Mouse (Mus musculus): ENCODE results near the gene Rwdd2b. TPM values are rescaled to one million over a fixed set of nuclear protein-coding genes. Genes with fewer than 3 reads are reported as not detected.

Rwdd2b gene
- total RNA-seq, 4 experiments from 2014 or later, result 9.2 to 9.6 (median 9.5) TPM

DNA sequence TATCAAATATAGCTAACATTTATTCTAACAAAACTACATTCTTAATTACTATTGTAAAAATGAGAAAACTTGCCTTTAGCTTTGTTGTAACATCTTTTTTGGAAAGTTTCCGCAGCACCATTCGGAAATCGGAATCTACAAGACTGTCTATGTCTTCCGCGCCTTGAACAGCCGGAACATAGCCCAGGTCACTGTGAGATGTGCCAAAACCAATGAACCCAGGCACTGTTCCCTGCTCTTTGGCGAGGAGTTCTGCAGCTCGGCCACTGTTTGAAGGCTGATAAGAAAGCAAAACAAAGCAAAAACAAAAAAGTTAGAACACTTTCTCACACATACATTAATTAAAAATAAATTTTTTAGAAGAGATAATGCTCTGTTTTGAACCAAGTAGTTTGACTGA lies 12.9 kb downstream of the Rwdd2b start:
- no peak for DNase-seq (ENCODE audit: low spot score in 2 of 2)

DNA sequence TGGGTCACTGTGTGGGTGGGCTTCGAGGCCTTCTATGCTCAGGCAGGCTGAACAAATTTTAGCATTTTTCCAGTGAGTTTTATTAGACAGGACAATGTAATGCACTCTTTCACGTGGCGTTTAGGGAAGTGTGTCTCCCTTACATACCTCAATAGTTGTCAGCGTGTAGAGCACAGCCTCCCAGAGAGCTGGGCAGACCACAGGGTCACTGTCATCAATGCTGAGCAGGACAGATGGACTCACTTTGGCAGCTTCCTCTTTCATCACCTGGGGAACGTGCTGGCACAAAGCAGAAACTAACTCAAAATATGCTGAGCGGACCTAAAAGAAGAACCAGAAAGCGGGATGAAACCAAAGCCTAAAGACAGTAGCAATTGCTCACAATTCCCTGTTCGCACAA lies 19.7 kb downstream of the Rwdd2b start:
- DNase-seq (ENCODE audit: low spot score in 2 of 2), result no peak

DNA sequence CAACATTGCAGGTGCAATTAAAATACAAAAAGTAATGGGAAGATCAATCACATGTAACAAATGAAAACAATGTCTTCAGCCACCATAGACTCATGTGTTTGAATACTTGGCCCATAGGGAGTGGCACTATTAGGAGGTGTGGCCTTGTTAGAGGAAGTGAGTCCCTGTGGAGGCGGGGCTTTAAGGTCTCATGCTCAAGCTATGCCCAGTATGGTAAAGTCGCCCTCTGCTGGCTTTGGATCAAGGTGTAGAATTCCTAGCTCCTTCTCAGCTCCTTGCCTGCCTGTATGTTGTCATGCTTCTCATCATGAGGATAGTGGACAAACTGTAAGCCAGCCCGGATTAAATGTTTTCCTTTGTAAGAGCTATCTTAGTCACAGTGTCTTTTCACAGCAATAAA lies 35.4 kb downstream of the Rwdd2b start:
- DNase-seq (ENCODE audit: low spot score in 2 of 2), result no peak

DNA sequence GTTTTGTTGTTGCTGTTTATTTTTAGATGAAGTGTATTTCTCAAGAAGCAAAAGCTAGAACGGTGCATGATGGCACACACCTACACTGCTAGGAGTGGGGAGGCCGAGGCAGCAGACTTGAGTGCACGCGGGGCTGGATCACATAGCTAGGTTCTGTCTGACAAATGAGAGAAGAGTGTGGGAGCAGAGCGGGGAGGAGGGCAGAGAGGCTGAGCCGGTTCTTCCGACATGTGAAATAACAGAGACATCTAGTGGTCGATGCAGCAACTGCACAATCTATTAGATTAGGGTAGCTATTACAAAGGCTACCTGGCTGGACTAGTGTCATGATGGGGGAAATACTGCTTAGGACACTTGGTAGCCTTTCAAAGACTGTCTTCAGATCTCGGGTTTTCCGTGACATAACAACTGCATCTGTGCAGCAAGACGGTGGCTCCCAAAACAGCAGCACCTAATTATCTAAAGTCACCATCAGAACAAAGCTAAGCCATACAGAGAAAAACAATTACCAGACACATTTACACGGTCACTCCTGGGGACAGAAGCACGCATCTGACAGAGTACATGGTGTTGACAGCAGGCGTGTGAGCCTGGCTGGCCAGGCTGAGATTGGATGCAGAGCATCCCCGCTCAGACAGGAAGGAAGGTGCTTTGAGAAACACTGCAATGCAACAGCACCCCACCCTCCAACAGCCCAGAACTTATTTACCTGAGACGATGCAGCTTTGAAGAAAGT lies 46.4 kb downstream of the Rwdd2b start:
- DNase-seq (ENCODE audit: low spot score in 2 of 2), result peak in 1 of 2 experiments; percentile 60

DNA sequence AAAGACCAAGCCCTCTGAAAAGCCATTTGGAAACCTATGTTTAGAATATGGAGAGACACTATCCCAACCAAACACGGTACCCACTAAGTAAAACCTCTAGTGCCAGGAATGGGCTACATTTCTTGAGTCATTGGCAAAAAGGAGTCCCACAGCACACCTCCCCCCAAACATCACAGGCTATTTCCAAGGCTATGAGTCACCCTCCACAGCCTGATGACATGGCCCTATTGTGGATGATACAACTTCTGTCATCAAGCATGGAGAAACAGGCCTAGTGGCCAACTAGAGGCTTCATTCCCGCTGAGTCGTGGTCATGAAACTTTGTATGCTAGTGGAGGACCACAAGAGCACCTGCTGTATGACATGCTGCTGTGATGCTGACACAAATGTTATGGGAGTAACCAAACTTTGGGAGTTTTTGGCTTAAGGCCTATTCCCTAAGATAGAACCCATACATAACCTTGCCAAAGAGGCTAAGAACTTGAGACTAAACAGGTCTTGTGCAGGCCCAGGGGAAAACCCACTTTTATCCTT lies 52.9 kb downstream of the Rwdd2b start:
- no peak for DNase-seq (ENCODE audit: low spot score in 2 of 2)

DNA sequence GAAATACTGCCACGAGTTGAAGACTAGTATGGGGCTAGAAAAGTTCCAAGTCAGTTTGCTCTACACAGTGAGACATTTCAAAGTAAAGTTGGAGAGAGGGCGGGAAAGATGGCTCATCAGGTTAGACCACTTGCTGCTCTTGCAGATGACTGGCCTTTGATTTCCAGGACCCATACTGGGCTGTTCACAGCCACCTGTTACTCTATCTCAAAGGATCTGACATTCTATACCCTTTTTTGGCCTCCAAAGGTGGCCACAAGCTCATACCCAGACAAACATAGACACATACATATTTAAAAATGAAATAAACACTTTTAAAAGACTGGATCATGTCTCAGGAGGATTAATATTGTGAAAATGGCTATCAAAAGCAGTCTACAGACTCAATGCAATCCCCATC lies 56.0 kb downstream of the Rwdd2b start:
- no peak for DNase-seq (ENCODE audit: low spot score in 2 of 2)

Other genes starting within 250 kb of the Rwdd2b start
- gene N6amt1, start 86.4 kb downstream of the Rwdd2b start, total RNA-seq (2022), result 10 to 100 TPM; 16.4 to 17.3 (median 16.9) TPM
- gene Ltn1, start 8.0 kb downstream of the Rwdd2b start, total RNA-seq (2022), result 10 to 100 TPM; 41.1 to 46.9 (median 43.1) TPM
- gene Usp16, start 14.1 kb upstream of the Rwdd2b start, total RNA-seq (2022), result 10 to 100 TPM; 36.6 to 44.3 (median 43.5) TPM
- 100 to 1,000 TPM; 167 to 182 (median 176) TPM for gene Cct8, start 55.3 kb upstream of the Rwdd2b start, total RNA-seq (2022)
- under 1 TPM in 3 of 4 experiments, not detected in 1; 0.46 to 0.59 (median 0.53) TPM for gene Map3k7cl, start 112.8 kb upstream of the Rwdd2b start, total RNA-seq (2022)

All from left cerebral cortex, adult 8-10 months (tissue).